11 mouse cellular contexts compared by ENCODE assay signal in the genomic region with DNA sequence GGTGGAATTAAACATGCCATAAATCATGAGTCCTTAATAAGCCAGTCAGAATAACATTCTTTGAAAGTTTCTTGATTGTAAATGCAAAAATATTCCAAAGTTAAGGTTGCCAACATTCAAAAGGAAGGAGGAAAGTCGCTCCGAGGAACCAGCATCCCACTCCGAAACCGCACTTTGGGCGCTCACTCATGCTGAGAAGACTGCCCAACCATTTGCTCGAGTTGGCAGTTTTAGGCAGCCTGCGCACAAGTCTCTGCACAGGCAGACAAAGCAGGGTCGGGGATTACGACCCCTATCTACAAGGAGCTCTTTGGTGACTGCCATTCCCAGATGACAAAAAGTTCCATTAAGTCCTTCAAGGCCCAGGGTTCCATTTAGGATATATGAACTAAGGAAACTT.
A peak's percentile ranks its signal among the peaks of the same experiment; 100 is the strongest.
DNase-seq lines count a peak whose midpoint lies in the region; ATAC-seq lines count a peak whose summit lies in the region.
"Had no signal": no experiment of that assay in that cellular context is flagged by ENCODE, and none has a peak within 500 bp of the region (broad histone marks: within the 10 kb centered on the region; RNA-seq: fewer than 3 reads in every experiment).

No protein-coding gene starts in this region.

- WGBS in kidney, embryonic 16.5 days, result 34% methylated on average over 9 of the region's 9 CpGs
- 29% methylated on average over 9 of the region's 9 CpGs for whole genome bisulfite sequencing in forebrain, embryonic 15.5 days

- H3K9ac ChIP-seq in kidney, embryonic 16.5 days (replicated peaks; ENCODE audit: low read length), result no peak overlapping the region
- H3K9ac ChIP-seq in forebrain, embryonic 15.5 days (replicated peaks), result no peak overlapping the region
- H3K9ac ChIP-seq: liver, embryonic 12.5 days had no signal

- DNase-seq in kidney, adult 9 months, result peak; percentile 47
- DNase-seq in embryo, embryonic 10.5 days (ENCODE audit: low spot score), result peak; percentile 39
- peak; percentile 33 to 63 for DNase-seq in kidney, postnatal 25 days
- DNase-seq in heart, adult 11 months, result no peak
- DNase-seq in urinary bladder, postnatal 36 days (ENCODE audit: low spot score in 2 of 2), result no peak
- DNase-seq: cerebellum, postnatal 25 days; thymus, adult 18-20 months had no signal

- H3K27me3 ChIP-seq in kidney, embryonic 16.5 days (ENCODE audit: insufficient read depth, low read length), result no peaks in the 10 kb centered on the region
- 0 out of 2 replicates have a peak, but pooled peaks cover 5% of the 10 kb centered on the region for H3K27me3 ChIP-seq in forebrain, embryonic 15.5 days
- H3K27me3 ChIP-seq: liver, embryonic 12.5 days had no signal

- no peak for ATAC-seq in kidney, embryonic 16.5 days (ENCODE audit: low FRiP score, low TSS enrichment)
- peak; percentile 49; the same call in 1 of the 2 replicates for ATAC-seq in forebrain, embryonic 15.5 days (replicated peaks)
- no peak for ATAC-seq in inflammation-experienced regulatory T-cells, adult 6 months
- ATAC-seq: liver, embryonic 12.5 days had no signal

- no peak overlapping the region for H3K4me3 ChIP-seq in kidney, embryonic 16.5 days (ENCODE audit: low read length)
- H3K4me3 ChIP-seq in forebrain, embryonic 15.5 days, result no peak overlapping the region
- H3K4me3 ChIP-seq: liver, embryonic 12.5 days had no signal

- no peaks in the 10 kb centered on the region for H3K36me3 ChIP-seq in kidney, embryonic 16.5 days (ENCODE audit: insufficient read depth, low read length)
- H3K36me3 ChIP-seq in forebrain, embryonic 15.5 days, result no peaks in the 10 kb centered on the region
- H3K36me3 ChIP-seq: liver, embryonic 12.5 days had no signal

- no peaks in the 10 kb centered on the region for H3K9me3 ChIP-seq in kidney, embryonic 16.5 days (ENCODE audit: low read length)
- H3K9me3 ChIP-seq in forebrain, embryonic 15.5 days, result no peaks in the 10 kb centered on the region
- H3K9me3 ChIP-seq: liver, embryonic 12.5 days had no signal

- H3K4me1 ChIP-seq in kidney, embryonic 16.5 days (ENCODE audit: insufficient read depth, low read length), result peaks cover 22% of the 10 kb centered on the region
- H3K4me1 ChIP-seq in forebrain, embryonic 15.5 days, result peaks cover 38% of the 10 kb centered on the region
- H3K4me1 ChIP-seq: liver, embryonic 12.5 days had no signal

- no peak overlapping the region for H3K4me2 ChIP-seq in kidney, embryonic 16.5 days (replicated peaks; ENCODE audit: low read depth, low read length)
- peak overlapping the region; percentile 5 for H3K4me2 ChIP-seq in forebrain, embryonic 15.5 days (replicated peaks)
- H3K4me2 ChIP-seq: liver, embryonic 12.5 days had no signal

- no peak overlapping the region for H3K27ac ChIP-seq in kidney, embryonic 16.5 days (ENCODE audit: low read length)
- peak overlapping the region; percentile 56 for H3K27ac ChIP-seq in forebrain, embryonic 15.5 days (replicated peaks)
- H3K27ac ChIP-seq: liver, embryonic 12.5 days had no signal

Comparison
In these comparisons a context has a peak if more than half of its experiments do, and no peak if none do; other contexts are left out.
1. DNase-seq: peak in kidney, adult 9 months (single experiment), embryo, embryonic 10.5 days (single experiment) and kidney, postnatal 25 days (2 of 2); none in heart, adult 11 months (single experiment) and urinary bladder, postnatal 36 days (0 of 2).